Mouse (Mus musculus) retina, postnatal 1 day (tissue): ENCODE data around the gene Suox.
"Not testable (repeated sequence)": the region's sequence is repeated elsewhere in the genome, so short reads cannot be mapped to it uniquely, and the experiment has no call there.

ENCODE experiments used
- DNase-seq: peaks from one replicate; pipeline ENCODE4 v3.0.0-alpha.2; 2012

Gene Suox

GRCm38 (mm10) chr10:128626311-128627310 lies 47.3 kb downstream of the Suox start, which contains the start of gene Rps26:
Rps26 (minus strand) TSS chr10:128626747.
- peak; percentile 100 for DNase-seq

GRCm38 (mm10) chr10:128625287-128625894 lies 48.5 kb downstream of the Suox start:
- DNase-seq = no peak

GRCm38 (mm10) chr10:128623106-128623613 lies 50.7 kb downstream of the Suox start:
- not testable (repeated sequence) for DNase-seq

- no peak for DNase-seq
These were observed 51.2 kb downstream of the Suox start for GRCm38 (mm10) chr10:128622702-128623101.

- DNase-seq = no peak
These were observed 51.8 kb downstream of the Suox start for GRCm38 (mm10) chr10:128621986-128622520.

GRCm38 (mm10) chr10:128620241-128620640 lies 53.6 kb downstream of the Suox start:
- DNase-seq = no peak
